Mouse (Mus musculus) testis, adult 2 months (tissue): ENCODE results near the gene Erg.

Source experiments
- CTCF ChIP-seq: fragments of 200-500 bp; IDR thresholded peaks from 2 replicates; pipeline ENCODE4 v1.5.1; 2012; ENCODE audit warnings: low read depth, mild to moderate bottlenecking, inconsistent platforms, low read length, moderate library complexity; ENCODE audit not compliant: control insufficient read depth, insufficient read depth, insufficient replicate concordance
- POLR2A ChIP-seq: fragments of 200-500 bp; IDR thresholded peaks from 2 replicates; pipeline ENCODE4 v1.6.1; 2012; ENCODE audit warnings: low read depth, mild to moderate bottlenecking, inconsistent platforms, low read length, moderate library complexity; ENCODE audit not compliant: control insufficient read depth

DNA sequence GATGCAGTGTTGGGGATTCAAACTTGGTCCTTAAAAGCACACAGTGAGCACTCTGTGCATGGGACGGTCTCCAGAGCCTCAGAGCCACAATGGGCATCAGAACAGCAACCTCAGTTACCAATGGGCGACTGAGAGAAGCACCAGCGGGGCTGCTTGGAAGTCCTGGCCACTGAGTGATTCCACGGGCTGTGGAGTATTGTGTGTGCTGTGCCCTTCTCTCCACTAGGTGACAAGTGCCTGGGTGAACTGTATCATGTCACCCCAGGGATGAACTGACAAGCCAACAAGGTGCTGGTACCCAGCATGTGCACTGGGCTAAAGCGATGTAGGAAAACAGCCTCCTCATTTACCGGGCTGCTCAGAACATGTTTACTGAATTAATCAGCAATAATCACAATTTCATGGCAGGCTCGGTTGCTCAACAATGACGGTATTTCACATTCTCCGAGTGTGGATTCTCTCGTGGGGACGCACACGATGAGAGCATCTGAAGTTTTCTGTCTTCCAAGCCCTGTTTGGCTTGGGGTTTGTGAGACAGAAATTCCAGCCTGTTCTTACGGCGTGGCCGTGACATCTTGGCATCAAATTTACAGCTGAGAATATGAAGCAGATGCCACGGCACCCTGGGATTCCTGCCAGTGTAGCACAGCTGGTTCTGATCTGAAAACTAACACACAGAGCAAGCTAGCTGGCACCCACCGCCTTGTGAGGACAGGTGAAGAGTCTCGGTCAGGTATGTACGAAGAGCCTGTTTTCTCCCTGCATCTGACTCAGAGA is 219.2 kb downstream of the Erg start:
- TF ChIP-seq POLR2A (no peak), CTCF (no peak)
